Mouse (Mus musculus): ENCODE data around the gene Nos2.

GRCm38 (mm10) chr11:78961221-78961620 lies 40.6 kb downstream of the Nos2 start:
- no peak for TF ChIP-seq CTCF (IDR thresholded peaks at IDR 0.05; ENCODE audit: borderline replicate concordance, control insufficient read depth, extremely low read depth, insufficient read depth, low read length, poor library complexity)
- no peak for TF ChIP-seq POLR2A (IDR thresholded peaks at IDR 0.05; ENCODE audit: control insufficient read depth, extremely low read depth, insufficient read depth, low read length, poor library complexity)
